Mouse (Mus musculus): Measurements from ENCODE around the gene Olfr317. TPM values are rescaled to one million over a fixed set of nuclear protein-coding genes. Genes with fewer than 3 reads are reported as not detected.
"Not testable (repeated sequence)": the region's sequence is repeated elsewhere in the genome, so short reads cannot be mapped to it uniquely, and the experiment has no call there.

Gene Olfr317
- polyA plus RNA-seq, 1 experiment from 2014 or later, result not detected

GRCm38 (mm10) chr11:58719701-58720100 lies 19.3 kb downstream of the Olfr317 start:
- H3K4me2 ChIP-seq, result no peak overlapping the region
- 65% methylated on average over 4 of the region's 4 CpGs for WGBS (ENCODE audit: insufficient replicate concordance)
- H3K9me3 ChIP-seq (replicated peaks), result no peaks in the 10 kb centered on the region
- no peak for ATAC-seq (ENCODE audit: insufficient read depth)
- no peaks in the 10 kb centered on the region for H3K27me3 ChIP-seq
- no peaks in the 10 kb centered on the region for H3K36me3 ChIP-seq (replicated peaks)
- H3K4me1 ChIP-seq (replicated peaks), result no peaks in the 10 kb centered on the region
- H3K4me3 ChIP-seq (replicated peaks), result no peak overlapping the region
- no peak overlapping the region for H3K27ac ChIP-seq (replicated peaks)
- H3K9ac ChIP-seq, result no peak overlapping the region

GRCm38 (mm10) chr11:58717723-58718122 lies 21.3 kb downstream of the Olfr317 start:
- H3K36me3 ChIP-seq (replicated peaks); H3K9ac ChIP-seq; H3K4me2 ChIP-seq; H3K4me3 ChIP-seq (replicated peaks); H3K27ac ChIP-seq (replicated peaks); H3K4me1 ChIP-seq (replicated peaks); ATAC-seq (ENCODE audit: insufficient read depth); H3K9me3 ChIP-seq (replicated peaks); H3K27me3 ChIP-seq: not testable (repeated sequence)
- 67% methylated on average over 7 of the region's 7 CpGs for WGBS (ENCODE audit: insufficient replicate concordance)

- no peak for ATAC-seq (ENCODE audit: insufficient read depth)
- no peaks in the 10 kb centered on the region for H3K4me1 ChIP-seq (replicated peaks)
- WGBS (ENCODE audit: insufficient replicate concordance), result 70% methylated on average over 11 of the region's 11 CpGs
- no peaks in the 10 kb centered on the region for H3K27me3 ChIP-seq
- H3K4me3 ChIP-seq (replicated peaks), result no peak overlapping the region
- no peaks in the 10 kb centered on the region for H3K36me3 ChIP-seq (replicated peaks)
- no peaks in the 10 kb centered on the region for H3K9me3 ChIP-seq (replicated peaks)
- no peak overlapping the region for H3K9ac ChIP-seq
- no peak overlapping the region for H3K4me2 ChIP-seq
- no peak overlapping the region for H3K27ac ChIP-seq (replicated peaks)
Observed at GRCm38 (mm10) chr11:58709086-58709485, 29.9 kb downstream of the Olfr317 start.

DNA sequence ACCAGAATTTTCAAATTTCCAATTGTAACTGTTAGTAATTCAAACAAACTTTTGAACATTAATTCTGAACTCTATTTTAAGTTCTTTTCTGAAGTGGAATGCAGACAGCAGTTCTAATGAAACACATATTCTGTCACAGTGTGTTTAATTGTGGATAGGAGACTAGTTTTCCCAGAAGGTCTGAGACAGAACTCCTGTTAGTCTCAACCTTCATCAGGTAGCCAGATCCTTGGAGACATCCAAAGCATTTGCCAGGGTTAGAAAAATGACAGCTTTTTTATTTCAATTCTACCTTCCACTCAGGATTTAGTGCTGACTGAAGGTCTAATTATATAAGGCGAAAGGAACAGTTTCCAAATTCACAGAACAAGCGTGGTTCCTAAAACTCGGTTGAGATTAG lies 40.1 kb downstream of the Olfr317 start, which contains the start of gene Olfr319:
TSS of gene Olfr319 (plus strand) at position 301 of the 400 bp plus-strand sequence.
- Histone ChIP-seq H3K4me2 (no peak within 1 kb of the TSS), H3K9me3 (replicated peaks) (no peaks in the 10 kb centered on the region), H3K9ac (no peak within 1 kb of the TSS), H3K4me3 (replicated peaks) (no peak within 1 kb of the TSS), H3K27me3 (no peaks in the 10 kb centered on the region), H3K27ac (replicated peaks) (no peak within 1 kb of the TSS), H3K36me3 (replicated peaks) (no peaks in the 10 kb centered on the region), H3K4me1 (replicated peaks) (no peaks in the 10 kb centered on the region)
- no peak for ATAC-seq (ENCODE audit: insufficient read depth)
- 57% methylated on average over 3 of the region's 3 CpGs for WGBS (ENCODE audit: insufficient replicate concordance)

Other genes with a start within 250 kb of the Olfr317 start
- gene Olfr332, start 246.7 kb downstream of the Olfr317 start, polyA plus RNA-seq (2015; fragmentation: Nextera tagmentation; extraction: Ambion mirVana), result not detected in 2 replicates
- gene Olfr331, start 236.6 kb downstream of the Olfr317 start, polyA plus RNA-seq (2015; fragmentation: Nextera tagmentation; extraction: Ambion mirVana), result not detected in 2 replicates
- not detected in 2 replicates for gene Olfr330, start 204.4 kb downstream of the Olfr317 start, polyA plus RNA-seq (2015; fragmentation: Nextera tagmentation; extraction: Ambion mirVana)
- not detected in 2 replicates for gene Olfr329-ps, start 192.8 kb downstream of the Olfr317 start, polyA plus RNA-seq (2015; fragmentation: Nextera tagmentation; extraction: Ambion mirVana)
- not detected in 2 replicates for gene Olfr328, start 183.6 kb downstream of the Olfr317 start, polyA plus RNA-seq (2015; fragmentation: Nextera tagmentation; extraction: Ambion mirVana)
- gene Olfr224, start 168.7 kb downstream of the Olfr317 start, polyA plus RNA-seq (2015; fragmentation: Nextera tagmentation; extraction: Ambion mirVana), result not detected in 2 replicates
- not detected in 2 replicates for gene Olfr325, start 161.5 kb downstream of the Olfr317 start, polyA plus RNA-seq (2015; fragmentation: Nextera tagmentation; extraction: Ambion mirVana)
- gene Olfr324, start 144.1 kb downstream of the Olfr317 start, polyA plus RNA-seq (2015; fragmentation: Nextera tagmentation; extraction: Ambion mirVana), result not detected in 2 replicates
- gene 2210407C18Rik, start 123.1 kb downstream of the Olfr317 start, polyA plus RNA-seq (2015; fragmentation: Nextera tagmentation; extraction: Ambion mirVana), result not detected in 2 replicates
- not detected in 2 replicates for gene Olfr323, start 108.7 kb downstream of the Olfr317 start, polyA plus RNA-seq (2015; fragmentation: Nextera tagmentation; extraction: Ambion mirVana)
- 13.7 and 14.0 TPM in 2 replicates for gene Trim58, start 98.7 kb downstream of the Olfr317 start, polyA plus RNA-seq (2015; fragmentation: Nextera tagmentation; extraction: Ambion mirVana)
- gene Olfr322, start 80.4 kb downstream of the Olfr317 start, polyA plus RNA-seq (2015; fragmentation: Nextera tagmentation; extraction: Ambion mirVana), result not detected in 2 replicates
- gene Olfr320, start 58.1 kb downstream of the Olfr317 start, polyA plus RNA-seq (2015; fragmentation: Nextera tagmentation; extraction: Ambion mirVana), result not detected in 2 replicates
- gene Olfr319, start 40.0 kb downstream of the Olfr317 start, polyA plus RNA-seq (2015; fragmentation: Nextera tagmentation; extraction: Ambion mirVana), result not detected in 2 replicates
- not detected in 2 replicates for gene Olfr318, start 15.2 kb downstream of the Olfr317 start, polyA plus RNA-seq (2015; fragmentation: Nextera tagmentation; extraction: Ambion mirVana)
- not detected in 2 replicates for gene Olfr316, start 13.5 kb upstream of the Olfr317 start, polyA plus RNA-seq (2015; fragmentation: Nextera tagmentation; extraction: Ambion mirVana)
- gene Olfr315, start 34.0 kb upstream of the Olfr317 start, polyA plus RNA-seq (2015; fragmentation: Nextera tagmentation; extraction: Ambion mirVana), result not detected in 2 replicates
- not detected in 2 replicates for gene Olfr314, start 43.7 kb upstream of the Olfr317 start, polyA plus RNA-seq (2015; fragmentation: Nextera tagmentation; extraction: Ambion mirVana)
- not detected in 2 replicates for gene Fam183b, start 62.7 kb upstream of the Olfr317 start, polyA plus RNA-seq (2015; fragmentation: Nextera tagmentation; extraction: Ambion mirVana)
- gene Olfr313, start 75.8 kb upstream of the Olfr317 start, polyA plus RNA-seq (2015; fragmentation: Nextera tagmentation; extraction: Ambion mirVana), result not detected in 2 replicates
- gene Olfr312, start 90.0 kb upstream of the Olfr317 start, polyA plus RNA-seq (2015; fragmentation: Nextera tagmentation; extraction: Ambion mirVana), result not detected in 2 replicates
- not detected in 2 replicates for gene Olfr311, start 100.0 kb upstream of the Olfr317 start, polyA plus RNA-seq (2015; fragmentation: Nextera tagmentation; extraction: Ambion mirVana)
- gene Gm12258, start 107.9 kb upstream of the Olfr317 start, polyA plus RNA-seq (2015; fragmentation: Nextera tagmentation; extraction: Ambion mirVana), result 1.7 and 2.6 TPM in 2 replicates
- 2.3 and 2.5 TPM in 2 replicates for gene 2810021J22Rik, start 128.0 kb upstream of the Olfr317 start, polyA plus RNA-seq (2015; fragmentation: Nextera tagmentation; extraction: Ambion mirVana)
- 4.8 and 5.2 TPM in 2 replicates for gene Zfp39, start 165.0 kb upstream of the Olfr317 start, polyA plus RNA-seq (2015; fragmentation: Nextera tagmentation; extraction: Ambion mirVana)
- 14.3 and 16.4 TPM in 2 replicates for gene Btnl10, start 178.7 kb upstream of the Olfr317 start, polyA plus RNA-seq (2015; fragmentation: Nextera tagmentation; extraction: Ambion mirVana)
- gene Rnf187, start 199.7 kb upstream of the Olfr317 start, polyA plus RNA-seq (2015; fragmentation: Nextera tagmentation; extraction: Ambion mirVana), result 111 and 117 TPM in 2 replicates
- 9.2 and 9.6 TPM in 2 replicates for gene Hist3h2ba, start 209.7 kb upstream of the Olfr317 start, polyA plus RNA-seq (2015; fragmentation: Nextera tagmentation; extraction: Ambion mirVana)
- 16.1 and 16.4 TPM in 2 replicates for gene Hist3h2a, start 215.5 kb upstream of the Olfr317 start, polyA plus RNA-seq (2015; fragmentation: Nextera tagmentation; extraction: Ambion mirVana)
- 0.06 and 0.14 TPM in 2 replicates for gene Trim17, start 215.5 kb upstream of the Olfr317 start, polyA plus RNA-seq (2015; fragmentation: Nextera tagmentation; extraction: Ambion mirVana)
- 8.6 and 9.1 TPM in 2 replicates for gene Trim11, start 238.9 kb upstream of the Olfr317 start, polyA plus RNA-seq (2015; fragmentation: Nextera tagmentation; extraction: Ambion mirVana)